Mouse (Mus musculus): ENCODE data around the gene Susd4.

Susd4 gene

DNA sequence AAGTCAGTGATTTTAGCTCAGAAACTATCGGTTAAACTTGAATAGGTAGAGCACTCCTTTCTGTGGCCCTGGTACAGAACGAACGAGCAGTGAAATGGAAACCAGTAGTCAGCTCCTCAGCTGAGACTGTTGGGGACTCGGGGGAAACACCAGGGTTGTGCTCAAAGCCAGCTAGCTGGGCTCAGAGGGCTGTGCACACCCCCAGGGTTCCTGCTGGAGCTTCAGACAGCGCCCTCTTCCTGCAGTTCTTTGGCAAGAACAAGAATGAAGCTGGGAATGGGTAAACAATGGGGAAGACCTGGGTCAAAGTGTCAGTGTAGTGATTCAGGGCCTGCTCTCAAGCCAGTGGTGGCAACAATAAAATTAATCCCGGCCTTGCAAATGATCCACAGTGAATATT is 88.5 kb downstream of the Susd4 start:
- no peak for DNase-seq (ENCODE audit: extremely low read depth, insufficient read length, low spot score)

DNA sequence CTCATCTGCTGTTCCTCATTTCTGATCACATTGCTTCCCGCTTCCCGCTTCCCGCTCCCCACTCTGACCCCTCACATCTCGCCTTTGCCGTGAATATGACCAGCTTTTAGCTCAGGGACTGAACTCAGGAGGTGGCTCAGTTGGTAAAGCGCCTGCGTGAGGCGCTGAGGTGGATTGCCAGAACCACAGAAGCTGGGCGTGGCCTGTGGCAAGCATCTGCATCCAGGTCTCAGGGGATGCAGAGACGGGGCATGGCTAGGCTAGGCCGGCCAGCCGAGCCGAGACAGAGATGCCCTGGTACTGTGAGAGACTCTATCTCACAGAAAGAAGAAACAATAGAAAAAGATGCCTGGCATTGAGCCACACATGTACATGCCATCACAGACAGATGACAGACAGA is 93.0 kb downstream of the Susd4 start:
- peak; percentile 30 for DNase-seq (ENCODE audit: extremely low read depth, insufficient read length, low spot score)

DNA sequence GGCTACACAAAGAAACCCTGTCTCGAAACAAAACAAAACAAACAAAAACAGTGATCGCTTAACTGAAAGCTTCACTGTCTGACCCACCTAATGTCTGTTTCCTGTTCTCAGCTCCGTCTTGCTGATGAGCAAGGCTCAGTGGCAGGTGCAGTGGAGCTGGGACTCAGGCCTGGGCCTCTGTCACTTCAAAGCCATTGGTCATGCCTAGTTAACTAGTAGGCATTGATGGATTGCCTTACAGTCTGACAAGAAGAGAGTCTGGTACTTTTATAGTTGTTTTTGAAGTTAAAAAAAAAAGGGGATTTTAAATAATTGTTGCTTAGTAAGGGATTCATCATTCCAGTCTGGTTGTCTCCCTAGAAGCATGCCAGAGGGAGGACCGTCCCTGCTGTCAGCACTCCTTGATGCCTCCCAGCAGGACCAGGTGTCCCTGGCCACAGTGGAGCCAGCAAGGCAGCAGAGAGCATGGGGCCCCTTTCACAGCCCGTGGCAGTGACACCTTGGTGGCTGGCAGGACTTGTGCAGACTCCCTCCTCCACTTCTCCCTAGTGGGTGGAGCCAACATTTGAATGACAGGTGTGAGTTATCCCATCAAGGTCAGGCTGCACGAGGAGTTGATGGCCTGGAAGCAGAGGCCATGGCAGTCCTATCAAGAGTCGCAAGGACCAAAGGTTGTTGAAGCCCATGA is 98.2 kb downstream of the Susd4 start:
- no peak for DNase-seq (ENCODE audit: extremely low read depth, insufficient read length, low spot score)

DNA sequence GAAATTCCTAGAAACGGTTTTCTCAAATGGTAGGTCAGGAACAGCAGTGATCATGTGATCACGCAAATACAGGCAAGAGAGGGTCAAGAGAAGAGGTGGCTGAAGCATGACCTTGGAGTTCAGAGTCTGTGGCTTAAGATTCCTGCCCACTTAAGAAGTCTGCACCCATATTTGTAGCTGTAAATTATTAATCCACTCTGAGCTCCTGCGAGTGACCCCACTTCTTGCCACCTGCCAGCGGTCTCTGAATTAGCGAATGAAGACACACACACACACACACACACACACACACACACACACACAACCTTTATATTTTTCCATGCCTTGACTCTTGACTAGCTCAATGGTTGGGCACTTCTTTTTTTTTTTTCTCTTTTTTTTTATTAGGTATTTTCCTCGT is 99.7 kb downstream of the Susd4 start:
- DNase-seq (ENCODE audit: extremely low read depth, insufficient read length, low spot score): no peak

DNA sequence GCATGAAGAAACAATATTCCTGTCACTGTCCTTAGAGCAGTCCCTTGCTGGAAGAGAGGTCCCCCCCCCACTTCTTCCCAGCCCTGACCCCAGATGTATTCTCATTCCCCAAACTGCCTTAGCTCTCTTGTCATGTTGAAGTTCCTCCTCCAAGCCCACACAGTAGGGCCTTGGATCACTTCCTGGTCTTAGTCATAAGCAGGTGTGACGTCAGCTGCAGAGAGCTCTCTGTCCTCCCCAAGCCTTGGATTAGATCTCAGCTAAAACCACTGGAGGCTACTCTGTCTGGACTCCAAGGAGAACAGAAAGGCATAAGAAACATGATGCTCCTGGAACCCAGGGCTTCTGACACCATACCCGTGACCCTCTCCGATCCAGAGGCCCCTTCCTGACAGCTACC is 104.2 kb downstream of the Susd4 start:
- no peak for DNase-seq (ENCODE audit: extremely low read depth, insufficient read length, low spot score)

DNA sequence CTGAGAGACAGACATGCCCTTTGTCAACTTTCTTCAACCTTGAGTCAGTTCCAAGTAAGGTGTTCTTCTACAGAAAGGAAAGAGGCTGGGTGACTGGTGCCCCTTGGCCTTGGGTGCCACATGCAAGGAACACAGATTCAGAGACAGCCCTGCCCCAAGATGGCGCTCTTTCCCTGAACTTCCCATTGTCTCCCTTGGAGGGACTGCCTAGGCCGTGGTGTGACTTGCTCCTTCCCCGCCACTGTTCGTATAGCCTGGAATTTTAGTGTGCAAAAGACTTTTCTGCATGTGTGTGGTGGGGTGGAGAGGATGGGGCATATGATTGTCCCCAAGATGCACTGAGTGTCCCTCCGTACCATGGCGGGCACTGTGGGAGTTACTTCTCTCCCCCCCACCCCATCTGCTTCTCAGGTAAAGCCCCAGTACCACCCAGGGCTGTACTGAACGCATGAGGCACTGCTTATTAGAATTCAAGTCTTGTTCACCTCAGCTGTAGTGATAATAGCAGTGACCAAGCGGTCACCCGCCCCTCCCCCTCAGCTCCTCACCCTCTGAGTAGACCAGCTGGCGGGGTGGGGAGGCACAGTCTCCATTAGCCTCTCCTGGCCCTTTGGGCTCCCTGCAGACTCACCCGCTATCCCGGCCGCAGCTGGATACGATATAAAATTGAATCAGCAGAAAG is 104.9 kb downstream of the Susd4 start:
- no peak for DNase-seq (ENCODE audit: extremely low read depth, insufficient read length, low spot score)

DNA sequence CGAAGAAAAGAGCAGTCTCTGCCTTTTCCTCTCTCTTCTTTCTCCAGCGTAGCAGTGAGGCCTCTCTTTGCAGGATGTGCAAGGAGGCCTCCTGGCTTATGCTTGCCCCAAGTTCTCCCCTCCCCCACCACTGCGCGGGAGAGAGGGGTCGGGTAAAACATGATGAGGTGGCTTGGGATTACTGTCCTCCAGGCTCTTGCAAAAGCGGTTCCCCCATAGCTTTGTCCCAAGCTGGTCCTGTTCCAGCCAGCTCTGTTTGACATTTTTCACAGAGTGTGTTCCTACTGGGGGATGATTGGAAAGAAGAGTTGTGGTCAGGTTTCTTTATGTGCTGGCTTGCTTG is 105.4 kb downstream of the Susd4 start:
- DNase-seq (ENCODE audit: extremely low read depth, insufficient read length, low spot score): no peak

DNA sequence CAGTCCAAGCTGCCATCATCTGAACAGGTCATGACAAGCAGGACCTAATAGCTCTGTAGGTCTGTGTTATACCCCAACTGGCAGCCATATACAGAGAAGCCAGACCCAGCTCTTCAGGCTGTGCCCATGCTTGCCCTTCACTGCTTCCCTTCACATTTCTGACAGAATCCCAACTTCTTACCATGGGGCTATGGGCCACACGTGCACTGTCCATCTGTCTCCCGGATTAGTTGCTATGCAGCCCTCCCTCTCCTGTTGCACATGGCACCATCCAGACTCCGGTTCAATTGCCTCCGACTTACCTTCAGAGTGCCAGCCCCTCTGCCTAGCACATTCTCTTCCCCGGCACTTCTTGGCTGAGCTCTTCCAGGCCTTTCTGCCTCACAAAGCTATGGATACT is 114.5 kb downstream of the Susd4 start:
- no peak for DNase-seq (ENCODE audit: extremely low read depth, insufficient read length, low spot score)

DNA sequence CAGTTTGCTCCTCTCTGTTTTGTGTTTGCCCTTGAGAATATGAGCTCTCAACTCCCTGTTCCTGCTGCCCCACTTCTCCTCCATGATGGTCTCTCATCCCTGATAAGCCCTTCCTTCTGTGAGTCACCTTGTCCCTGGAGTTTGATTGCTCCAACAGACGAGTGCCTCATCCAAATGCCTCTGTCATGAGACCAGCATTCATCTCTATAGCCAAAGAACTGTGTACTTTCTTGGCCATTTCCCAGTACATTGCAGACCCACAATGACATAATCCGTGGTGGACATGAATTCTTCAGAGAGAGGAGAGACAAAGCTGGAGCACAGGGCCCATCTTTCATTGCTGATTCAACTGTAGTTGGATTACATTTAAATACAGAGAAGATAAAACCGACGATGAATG is 115.1 kb downstream of the Susd4 start:
- no peak for DNase-seq (ENCODE audit: extremely low read depth, insufficient read length, low spot score)

DNA sequence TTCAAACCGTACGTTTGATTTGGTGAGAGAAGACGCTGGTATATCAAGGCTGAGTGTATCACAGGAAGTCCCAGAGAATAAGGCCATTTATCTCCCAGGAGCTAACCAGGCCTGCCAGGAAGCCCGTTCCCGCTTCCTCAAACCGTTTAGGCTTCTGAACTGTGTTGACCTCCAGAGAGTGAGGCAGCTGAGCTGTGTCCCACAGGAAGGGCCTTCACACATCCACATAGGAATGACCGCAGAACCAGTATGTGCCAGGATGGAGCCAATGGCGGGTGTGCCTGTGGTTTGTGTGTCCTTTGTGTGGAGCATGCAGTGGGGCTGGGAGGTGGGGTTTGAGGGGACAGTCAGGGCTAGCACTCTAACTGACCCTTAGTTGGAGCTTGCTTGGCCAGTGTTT is 117.6 kb downstream of the Susd4 start:
- DNase-seq (ENCODE audit: extremely low read depth, insufficient read length, low spot score): no peak

DNA sequence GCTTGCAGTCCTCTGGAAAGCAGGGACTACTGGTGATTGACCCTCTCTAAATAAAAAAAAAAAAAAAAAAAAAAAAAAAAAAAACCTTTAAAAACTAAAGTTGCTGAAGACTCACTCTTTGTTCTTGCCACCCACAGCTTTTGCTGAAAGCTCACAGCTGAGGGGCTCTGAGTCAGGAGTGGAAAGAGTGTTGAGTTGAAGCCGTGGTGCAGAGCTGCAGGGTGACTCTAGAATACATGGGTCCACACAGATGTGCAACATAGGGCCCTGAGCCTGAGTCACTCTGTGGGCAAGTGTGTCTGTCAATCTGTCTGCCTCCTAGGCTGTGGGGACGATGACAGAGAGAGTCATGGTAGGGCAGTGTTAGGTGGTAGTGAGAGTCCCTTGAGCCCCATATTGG is 119.0 kb downstream of the Susd4 start:
- DNase-seq (ENCODE audit: extremely low read depth, insufficient read length, low spot score): no peak

DNA sequence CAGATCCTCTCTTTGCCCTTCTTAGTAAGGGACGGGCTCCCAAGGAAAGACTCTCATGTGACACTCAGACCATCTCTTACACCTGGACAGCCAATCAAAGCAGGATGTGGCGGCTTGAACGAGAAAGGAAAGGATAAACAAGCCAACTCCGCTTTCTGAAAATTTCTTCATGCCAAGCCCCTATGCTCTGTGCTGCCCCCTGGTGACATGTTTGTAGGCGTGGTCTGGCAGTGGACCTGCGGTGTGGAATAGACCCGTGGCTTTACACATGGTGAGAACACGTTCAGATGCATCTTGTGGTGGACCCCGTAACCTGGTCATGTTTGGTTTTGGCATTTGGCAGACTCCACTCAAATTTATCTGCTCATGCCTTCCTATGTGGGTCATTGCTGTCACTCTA is 132.0 kb downstream of the Susd4 start:
- no peak for DNase-seq (ENCODE audit: extremely low read depth, insufficient read length, low spot score)

DNA sequence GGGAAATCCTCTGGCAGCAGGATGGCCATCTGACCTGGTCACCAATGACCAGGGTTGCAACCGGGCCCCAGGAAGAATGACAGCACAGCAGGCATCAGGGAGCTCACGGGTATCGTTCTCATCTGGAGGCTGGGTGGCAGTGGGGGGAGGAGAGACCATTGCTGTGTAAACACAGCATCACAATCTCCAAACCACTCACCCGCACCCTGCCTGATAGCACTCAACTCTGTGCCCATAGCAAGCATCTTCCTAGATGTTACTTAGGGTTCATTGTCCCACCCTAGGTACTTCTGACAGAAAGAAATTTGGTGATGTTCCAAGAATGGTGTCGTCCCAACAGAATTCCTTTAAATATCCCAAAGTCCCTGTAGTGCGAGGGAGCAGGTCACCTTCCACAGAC is 133.4 kb downstream of the Susd4 start:
- no peak for DNase-seq (ENCODE audit: extremely low read depth, insufficient read length, low spot score)

DNA sequence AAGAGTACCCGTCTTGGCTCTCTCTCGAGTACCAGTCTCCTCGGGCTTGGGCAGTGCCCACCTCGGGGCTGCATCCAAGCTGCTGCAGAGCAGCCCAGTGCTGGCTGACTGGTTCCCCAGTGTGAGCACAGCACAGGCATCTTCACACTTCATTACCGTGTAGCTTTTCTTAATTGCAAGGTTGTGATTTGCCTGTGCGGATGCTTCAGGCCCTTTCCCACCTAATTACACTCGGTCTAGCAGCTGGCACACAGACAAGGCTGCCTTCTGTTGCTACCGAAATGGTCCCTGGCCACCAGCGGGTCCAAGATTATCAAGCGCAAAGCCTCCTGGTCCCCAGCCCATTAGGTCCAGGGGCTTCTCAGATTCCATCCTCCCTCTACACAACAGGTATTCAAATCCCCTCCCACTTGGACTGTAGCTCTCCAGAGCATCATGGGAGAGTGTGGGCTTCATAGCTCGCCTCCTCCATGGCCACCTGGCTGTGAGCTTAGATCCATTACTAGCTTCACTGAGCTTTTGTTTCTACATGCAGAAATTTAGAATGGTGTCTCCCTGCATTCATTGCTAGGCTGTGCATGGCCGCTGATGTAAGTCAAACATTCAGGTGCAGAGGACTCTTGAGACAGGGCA is 134.0 kb downstream of the Susd4 start:
- DNase-seq (ENCODE audit: extremely low read depth, insufficient read length, low spot score): no peak

DNA sequence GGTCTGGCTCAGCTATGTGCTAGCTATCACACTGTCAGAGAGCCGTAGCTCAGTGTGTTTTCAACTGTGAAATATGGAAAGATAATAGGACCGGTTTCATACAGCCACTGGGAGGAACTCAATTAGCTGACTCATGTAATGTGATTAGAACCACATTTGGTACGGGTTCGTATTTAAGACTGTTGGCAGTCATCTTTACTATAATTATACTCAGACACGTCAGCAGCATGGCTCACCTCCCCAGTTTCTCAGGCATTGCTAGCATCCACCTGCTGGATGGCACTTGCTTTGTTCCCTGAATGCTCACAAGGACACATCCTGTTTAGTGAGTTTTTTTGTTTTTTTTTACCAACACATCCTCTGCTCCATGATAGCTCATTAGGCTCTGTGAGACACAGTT is 138.4 kb downstream of the Susd4 start:
- no peak for DNase-seq (ENCODE audit: extremely low read depth, insufficient read length, low spot score)

DNA sequence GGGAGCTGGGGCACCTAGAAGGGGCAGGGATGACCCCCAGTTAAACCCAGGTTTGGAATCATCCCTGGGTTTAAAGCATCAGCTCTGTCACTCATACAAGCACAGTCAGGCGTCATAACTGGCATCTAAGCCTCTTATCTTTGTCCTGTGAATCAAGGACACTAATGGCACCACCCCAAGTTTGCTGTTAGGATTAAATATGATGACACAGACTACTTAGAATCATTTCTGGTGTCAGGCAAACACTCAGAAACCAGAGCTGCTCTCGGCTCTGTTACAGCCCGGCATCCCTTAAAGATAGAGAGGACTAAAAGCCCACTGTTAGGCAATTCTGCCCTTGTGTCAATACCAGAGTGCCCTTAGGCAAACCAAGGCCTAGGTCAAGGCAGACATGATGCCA is 139.2 kb downstream of the Susd4 start:
- DNase-seq (ENCODE audit: extremely low read depth, insufficient read length, low spot score): no peak

DNA sequence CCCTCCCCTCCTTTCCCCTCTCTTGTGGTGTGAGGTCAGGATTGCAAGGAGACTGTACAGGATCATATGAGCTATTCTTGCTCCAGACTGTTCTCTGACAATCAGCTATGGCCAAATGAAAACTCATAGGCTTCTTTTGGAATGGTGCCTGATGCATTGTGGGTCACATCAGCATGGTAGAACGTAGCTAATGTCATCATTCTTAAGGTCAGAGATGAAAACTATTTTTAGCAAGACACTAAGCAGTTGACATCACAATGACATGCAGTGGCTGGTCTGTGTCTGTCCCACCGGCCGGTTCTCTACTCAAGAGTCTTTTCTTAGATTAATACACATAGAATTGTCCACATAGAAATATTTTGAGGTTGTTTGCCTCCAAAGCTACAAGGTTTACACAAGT is 142.0 kb downstream of the Susd4 start:
- DNase-seq (ENCODE audit: extremely low read depth, insufficient read length, low spot score): no peak

DNA sequence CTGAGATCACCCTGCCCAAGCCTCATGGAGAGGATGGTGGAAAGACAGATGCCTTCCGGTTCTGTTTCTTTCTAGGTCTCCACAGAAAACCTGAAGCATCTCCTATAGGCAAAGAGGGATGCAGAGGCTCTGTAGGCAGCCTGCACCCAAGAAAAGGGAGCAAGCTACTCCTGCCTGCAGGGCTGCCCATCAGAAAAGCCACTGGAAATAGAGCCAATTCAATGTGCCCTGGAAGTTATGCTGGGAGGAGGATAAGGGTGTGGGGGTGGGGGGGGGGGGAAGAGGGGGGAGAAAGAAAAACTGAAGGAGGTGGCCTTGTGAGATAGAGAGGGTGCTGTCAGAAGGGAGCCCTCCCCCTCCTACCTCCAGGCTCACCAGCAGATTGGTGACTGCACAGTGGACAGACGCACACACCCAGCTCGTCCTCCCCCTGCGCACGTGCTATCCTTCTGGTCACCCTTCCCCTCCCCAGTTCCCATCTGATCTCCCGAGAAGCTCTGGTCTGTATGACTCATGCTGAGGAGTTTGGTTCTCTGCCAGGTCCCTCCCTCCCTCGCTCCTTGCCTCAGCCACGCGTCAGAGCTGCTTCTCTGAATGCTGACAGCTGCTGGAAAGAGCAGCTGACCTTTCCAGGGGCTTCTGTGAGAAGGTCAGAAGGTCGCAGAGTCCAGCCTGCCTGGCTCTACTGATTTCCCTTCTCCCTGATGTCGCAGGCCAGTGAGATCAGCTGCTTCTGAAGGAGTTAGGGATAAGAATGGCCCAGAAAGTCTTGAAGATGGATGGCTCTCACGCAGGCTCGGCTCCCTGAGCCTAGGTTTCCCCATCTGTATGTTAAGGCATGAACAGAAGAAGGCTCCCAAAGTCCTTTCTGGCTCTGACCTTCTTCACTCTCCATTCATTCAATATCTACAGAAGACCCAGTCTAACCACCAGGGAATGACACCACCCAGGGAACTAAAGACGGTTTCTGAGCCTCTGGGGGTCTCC is 144.7 kb downstream of the Susd4 start:
- peak; percentile 90 for DNase-seq (ENCODE audit: extremely low read depth, insufficient read length, low spot score)

DNA sequence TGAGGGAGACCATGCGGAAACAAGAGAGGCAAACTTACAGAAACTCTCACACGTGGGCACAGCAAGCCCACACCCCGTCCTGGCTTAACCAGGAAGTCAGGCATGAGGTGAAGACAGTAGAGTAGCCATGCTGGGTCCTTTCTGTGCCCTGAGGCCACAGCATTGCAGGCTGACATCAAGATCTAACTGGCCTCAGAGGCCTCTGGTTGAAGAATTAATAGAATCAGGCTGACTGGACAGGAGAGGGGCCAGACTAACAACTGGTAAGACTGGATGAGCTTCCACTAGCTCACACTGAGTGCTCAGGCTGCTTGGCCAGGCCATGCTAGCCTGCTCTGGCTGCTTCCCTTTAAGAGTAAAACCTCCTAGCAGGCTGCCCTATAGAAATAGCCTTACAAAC is 145.4 kb downstream of the Susd4 start:
- no peak for DNase-seq (ENCODE audit: extremely low read depth, insufficient read length, low spot score)

DNA sequence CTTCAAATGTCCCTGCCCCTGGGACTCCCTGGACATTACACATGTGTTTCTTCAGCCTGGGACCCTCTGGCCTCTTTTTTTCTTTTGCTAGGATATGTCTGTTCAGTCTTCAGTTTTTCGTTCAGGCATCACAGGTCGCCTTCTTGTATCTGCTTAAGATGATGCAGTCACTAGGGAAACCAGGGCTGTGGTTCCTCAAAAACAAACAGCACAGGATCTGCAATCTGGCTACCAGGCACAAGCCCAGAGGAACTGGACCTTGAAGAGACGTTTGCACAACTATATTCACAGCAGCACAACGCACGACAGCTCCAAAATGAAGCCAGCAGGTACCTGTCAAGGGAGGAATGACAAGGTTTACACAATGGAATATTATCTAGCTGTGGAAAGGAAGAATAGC is 145.9 kb downstream of the Susd4 start:
- DNase-seq (ENCODE audit: extremely low read depth, insufficient read length, low spot score): no peak

DNA sequence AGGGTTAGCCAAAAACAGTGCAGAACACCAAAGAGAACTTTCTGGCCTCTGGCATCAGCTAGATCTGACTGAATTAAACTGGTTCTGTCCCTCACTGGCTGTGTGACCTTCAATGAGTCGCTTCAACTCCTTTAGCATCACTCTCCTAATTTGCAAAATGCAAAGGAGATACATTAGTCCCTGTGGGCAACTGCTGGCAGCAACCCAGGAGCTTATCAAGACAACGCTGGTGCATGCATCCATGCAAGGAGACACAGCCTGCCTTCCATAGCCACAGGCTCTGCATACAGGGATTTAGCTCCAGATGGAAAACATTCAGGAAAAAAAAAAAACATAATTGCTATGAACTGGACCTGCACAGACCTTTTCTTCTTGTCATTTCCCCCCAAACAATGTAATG is 148.9 kb downstream of the Susd4 start:
- DNase-seq (ENCODE audit: extremely low read depth, insufficient read length, low spot score): no peak

All from 3134 (cell line).